Mouse (Mus musculus) c-Kit-positive CD71-negative TER-119-negative erythroid progenitor cells, embryonic 14.5 days (primary cell): ENCODE results near the gene Cdadc1.

ENCODE experiments used
- DNase-seq: peaks from one replicate; pipeline ENCODE4 v3.0.0-alpha.2; 2013; ENCODE audit warnings: low read depth

Cdadc1 gene

DNA sequence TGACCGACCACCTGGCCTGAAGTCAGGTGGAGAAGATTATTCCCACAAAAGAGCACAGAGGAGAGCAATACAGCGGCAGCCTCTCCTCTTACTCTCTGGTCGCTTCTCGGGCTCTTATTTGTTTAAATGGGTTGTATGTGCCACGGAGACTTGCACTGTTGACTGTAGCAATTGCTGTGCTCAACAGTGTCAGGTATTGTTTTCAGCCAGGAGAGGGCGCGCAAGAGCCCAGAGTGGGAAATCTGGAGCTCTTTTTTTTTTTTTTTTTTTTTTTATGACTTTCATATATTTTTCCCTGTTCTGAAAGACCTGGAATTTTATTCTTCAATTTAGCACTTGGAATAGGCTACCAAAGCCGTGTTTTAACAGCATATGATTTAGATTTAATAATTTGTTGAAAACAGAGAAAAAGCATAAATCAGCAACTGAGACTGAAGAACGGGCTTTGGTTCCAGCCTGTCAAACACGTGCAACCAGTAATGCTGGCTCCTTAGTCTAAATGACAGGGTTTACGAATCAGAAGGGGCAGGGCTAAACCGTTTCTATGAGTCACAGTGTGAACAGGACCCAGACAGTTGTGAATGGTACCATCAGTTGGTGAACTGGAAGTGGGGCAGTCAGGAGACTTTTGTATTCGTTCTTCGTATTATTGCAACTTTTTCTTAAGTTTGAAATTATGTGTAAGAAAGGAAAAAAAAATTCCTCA, 15.3 kb upstream of the Cdadc1 start:
- DNase-seq, result no peak

DNA sequence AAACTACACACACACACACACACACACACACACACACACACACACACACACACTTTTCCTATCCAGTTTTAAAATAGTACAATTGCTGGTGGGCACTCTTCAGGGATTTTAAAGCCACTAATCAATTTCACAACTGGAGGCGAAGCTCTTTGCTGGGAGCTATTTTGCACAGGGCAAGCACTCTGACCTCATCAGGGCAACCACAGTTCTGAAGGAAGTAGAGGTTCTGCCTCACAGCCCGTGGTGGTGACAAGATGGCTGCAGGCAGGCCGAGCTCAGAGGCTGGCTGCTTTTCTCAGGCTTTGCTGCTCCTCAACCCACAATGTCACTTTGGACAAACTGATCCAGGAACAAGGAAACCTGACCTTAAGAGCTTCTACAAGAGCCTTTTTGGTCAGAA, 9.3 kb upstream of the Cdadc1 start:
- DNase-seq, result no peak

DNA sequence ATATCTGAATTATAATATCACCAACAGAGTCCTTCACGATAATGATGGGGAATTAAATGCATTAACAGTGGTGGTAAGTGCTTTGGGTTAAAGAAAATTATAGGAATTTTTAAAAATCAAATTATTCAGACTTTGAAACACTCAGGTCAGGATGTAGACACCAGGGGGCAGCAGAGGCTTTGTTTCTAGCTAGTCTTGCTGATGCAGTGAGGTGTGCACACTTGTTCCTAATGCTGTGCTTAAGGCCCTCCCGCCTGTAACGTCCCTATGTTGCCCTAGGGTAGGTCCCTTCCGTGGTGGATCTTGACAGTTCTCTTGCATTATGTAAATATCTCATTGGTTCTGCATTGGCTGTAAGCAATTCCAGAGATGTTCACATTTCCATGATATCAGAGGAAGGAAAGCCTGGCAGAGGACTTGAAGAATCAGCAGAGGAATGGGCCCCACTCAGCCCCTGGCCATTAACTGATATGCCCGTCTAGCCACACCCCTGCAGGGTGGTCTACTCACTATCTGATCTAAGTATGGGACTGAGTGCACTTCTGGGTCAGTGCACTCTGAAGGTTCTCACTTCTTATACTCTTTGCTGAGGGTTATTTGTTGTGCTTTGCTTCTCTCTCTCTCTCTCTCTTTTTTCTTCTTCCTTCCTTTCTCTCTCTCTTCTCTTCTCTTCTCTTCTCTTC, 8.1 kb upstream of the Cdadc1 start:
- DNase-seq, result no peak

DNA sequence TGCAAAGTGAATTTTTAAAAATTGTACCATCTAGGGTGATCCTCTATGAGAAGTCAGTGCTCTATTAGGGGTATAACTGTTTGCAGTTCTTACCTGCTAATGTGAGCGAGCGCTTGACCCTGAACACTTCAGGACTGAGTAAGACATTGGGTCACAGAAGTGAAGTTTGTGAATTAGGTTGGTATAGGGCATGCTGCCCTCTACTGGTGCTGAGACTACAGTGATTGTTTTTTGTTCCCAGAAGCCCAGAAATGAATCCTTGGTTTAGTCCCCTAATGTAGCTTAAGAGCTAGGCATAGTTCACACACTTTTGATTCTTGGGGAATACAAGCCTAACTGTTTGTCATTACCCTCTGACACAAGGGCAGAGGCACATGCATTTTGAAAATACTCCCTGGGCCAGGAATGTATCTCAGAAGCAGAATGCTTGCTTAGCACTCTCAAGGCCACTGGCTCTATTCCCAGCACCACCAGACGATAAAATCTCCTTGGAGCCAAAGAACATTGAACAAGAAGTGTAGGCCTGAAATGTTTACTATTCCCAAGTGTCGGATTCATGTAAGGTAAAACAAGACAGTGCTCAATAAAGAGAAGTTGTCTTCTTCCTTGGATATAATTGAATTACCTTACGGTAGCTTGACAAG, 6.4 kb upstream of the Cdadc1 start:
- DNase-seq, result no peak

DNA sequence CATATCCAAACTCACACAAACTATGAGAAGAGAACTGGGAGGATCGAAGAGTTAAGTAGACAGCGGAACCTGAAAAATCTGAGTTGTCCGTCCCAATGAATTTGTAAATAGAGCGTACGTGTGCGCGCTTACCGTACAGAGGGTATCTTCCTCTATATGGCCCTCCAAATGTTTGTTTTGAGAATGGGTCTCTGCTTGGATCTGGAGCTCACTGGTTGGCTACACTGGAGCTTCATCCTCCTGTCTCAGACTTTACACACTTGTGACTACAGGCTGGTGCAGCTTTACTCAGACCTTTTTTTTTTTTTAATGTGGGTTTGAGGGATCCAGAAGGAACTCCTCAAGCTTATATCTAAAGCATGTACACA, 485 bp upstream of the Cdadc1 start:
- no peak for DNase-seq

DNA sequence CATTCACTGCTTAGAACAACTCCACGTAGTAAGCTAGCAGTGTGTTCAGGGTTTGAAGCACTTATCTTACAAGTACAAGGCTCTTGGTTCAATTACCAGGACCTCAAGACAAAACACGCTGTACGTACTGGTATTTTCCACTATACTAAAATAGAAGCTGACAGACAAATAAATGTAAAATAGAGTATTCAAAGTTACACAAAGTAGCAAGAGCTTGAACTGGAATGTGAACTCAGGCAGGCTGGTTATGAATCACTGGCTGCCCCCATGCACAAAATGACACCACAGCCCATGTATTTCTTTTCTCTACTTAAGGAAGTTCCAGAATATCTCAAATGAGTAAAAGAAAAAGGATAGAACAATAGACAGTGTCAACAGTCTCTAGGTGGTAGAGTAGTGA, 2.8 kb downstream of the Cdadc1 start:
- no peak for DNase-seq

DNA sequence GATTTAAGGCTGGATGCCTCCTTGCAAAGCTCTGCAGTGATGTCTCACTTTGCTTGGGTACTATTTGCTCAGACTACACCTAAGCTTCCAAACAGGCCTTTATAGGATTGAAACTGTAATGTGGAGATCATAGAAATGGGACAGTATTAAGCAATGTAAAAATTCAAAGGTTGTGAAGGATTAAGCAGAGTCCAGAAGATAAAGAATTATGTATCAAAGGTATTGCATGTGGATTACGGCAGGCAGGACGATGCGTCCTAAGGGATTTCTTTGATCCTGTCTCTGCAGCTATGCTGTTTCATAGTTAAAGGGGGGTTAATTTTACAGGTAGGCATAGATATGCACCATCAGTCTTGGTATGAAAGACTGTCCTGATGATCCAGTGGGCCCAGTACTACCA, 5.2 kb downstream of the Cdadc1 start:
- DNase-seq, result no peak

DNA sequence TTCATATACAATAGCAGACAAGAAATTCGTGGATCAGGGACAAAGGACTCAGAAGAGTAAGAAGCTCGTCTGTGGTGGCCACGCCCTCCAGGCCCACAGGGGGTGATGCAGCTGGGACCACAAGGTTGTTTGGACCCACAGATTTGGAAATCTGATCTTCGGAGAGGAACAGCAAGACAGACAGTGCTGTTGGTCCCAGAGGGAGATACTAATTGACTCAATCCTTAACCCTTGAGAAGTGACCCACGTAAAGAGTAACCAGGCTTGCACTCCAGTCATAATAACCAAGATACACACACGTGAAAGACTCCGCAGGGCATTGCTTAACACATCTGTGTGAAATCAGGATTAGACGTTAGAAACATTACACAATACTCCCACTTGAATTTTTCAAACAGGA, 5.9 kb downstream of the Cdadc1 start:
- no peak for DNase-seq

DNA sequence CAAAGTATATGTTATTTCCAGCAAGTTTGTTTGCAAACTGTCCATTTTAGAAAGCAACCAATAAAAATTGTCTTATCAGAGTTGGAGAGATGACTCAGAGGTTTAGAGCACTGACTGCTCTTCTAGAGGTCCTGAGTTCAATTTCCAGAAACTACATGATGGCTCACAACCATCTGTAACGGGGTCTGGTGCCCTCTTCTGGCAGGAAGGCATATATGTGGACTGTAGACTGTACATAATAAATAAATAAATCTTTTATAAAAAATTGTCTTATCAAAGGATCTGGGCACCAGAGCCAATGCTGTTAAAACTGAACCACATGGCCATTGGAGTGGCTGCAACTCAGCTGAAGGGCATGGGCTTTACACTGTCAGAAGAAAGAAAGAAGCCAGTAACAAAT, 7.1 kb downstream of the Cdadc1 start:
- no peak for DNase-seq

DNA sequence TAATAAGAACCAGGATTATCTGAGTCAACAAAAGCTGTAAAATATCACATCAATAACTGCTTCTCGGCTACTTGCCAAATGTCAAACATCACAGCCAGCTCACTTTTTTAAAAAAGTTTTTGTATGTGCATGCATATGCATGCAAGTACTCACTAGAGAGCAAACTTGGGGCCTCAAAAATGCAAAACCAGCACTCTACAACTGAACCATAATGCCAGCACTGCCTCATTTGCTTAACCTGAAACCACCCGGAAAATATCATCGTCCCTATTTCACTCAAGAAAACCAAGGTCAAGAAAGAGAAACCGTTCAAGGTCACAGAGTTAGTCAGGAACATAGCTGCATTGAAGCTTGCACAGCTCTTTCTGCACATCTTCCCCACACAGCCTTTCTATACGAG, 21.4 kb downstream of the Cdadc1 start:
- no peak for DNase-seq

DNA sequence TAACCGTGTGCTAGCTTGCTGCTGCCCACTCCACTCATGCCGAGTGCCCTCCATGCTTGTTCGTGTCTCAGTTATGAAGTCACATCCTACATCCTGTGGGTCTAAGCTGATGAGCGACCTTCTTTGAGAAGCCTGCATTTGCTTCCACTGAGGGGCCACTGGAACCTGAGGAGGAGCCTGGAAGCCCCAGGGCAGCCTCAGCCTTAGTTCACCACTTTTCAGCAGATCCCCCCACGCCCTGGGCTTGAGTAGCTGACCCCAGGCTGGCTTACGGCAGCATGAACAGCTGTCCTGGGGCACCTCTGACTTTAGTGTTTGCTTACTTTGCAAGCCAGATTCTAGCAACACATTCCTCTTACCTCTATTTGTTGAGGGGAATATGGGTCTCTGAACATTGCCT, 31.0 kb downstream of the Cdadc1 start:
- no peak for DNase-seq

DNA sequence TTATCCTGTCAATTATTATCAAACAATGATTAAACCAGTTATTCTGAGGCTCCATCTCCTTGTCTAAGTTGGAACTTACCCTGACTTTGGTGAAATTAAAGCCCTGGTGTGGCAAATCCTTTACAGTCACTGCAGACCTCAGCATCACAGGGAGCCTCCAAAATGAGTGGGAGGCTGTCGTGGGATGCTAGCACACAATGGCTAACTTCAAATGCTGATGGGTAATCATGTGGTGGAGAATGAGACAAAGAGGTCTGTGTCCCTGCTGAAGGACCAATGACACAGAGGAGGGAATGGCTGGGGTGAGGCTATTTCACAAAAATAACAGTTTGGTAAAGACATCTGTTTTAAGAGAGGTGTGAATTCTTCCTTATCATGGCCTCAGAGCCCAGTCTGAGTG, 39.9 kb downstream of the Cdadc1 start:
- no peak for DNase-seq

DNA sequence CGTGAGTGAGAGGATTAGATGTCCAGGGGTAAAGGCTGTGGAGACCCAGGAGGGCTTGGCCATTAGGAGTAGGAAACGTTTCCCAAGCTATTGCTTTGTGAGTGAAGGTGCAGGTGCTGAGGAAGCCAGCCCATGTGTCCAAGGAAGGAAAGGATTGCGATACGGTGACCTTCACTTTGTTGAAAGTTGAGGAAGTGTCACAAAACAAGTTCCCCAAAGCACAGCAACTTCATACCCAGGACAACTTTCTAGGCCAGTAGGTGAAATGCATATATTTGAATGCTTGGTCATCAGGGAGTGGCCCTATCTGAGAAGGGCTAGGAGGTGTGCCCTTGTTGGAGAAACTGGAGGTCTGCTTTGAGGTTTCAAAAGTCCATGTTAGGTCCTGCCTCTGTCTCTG, 40.7 kb downstream of the Cdadc1 start:
- DNase-seq, result no peak

DNA sequence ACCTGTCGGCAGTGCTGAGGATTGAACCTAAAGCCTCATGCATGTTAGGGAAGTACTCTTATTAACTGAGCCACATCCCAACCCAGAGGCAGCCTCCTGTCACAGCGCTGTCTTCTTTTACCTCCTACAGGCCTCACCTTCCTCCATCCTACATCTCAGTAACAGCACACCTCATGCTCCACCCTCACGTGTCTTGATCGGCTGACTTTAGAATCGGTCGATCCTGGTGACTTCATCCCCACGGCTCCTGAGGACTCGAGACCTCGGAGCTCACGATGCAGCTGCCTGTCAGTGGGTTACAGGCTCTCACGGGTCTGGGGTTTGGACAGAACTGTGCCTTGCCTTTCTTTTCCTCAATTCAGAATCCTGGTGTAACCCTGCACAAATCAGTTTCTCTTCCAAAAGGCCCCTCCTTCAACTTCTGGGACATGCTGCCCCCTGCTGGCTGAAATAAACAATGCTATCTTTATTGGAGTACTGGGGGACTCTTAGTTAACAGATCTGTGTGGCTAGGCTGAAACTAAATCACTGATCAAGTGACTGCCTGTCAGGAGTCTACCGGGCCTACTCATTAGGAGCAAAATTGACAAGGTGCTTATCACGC, 41.7 kb downstream of the Cdadc1 start:
- DNase-seq, result peak; percentile 63

DNA sequence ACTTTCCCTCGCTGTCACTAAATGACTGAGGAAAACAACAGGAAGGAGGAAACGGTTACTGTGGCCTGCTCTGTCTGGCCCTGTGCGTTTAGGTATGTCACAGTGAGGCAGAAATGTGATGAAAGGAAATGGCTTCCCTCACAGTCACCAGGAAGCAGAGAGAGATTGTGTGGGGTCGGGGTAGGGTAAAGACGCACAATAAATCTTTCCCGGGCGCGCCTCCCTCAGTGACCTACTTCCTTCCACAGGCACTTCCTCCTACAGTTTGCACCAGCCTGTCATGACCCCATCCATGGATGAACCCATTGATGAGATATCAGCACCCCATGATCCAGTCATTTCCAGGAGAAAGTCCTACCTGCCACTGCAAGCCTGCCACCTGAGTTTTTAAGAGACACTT, 42.7 kb downstream of the Cdadc1 start:
- no peak for DNase-seq

DNA sequence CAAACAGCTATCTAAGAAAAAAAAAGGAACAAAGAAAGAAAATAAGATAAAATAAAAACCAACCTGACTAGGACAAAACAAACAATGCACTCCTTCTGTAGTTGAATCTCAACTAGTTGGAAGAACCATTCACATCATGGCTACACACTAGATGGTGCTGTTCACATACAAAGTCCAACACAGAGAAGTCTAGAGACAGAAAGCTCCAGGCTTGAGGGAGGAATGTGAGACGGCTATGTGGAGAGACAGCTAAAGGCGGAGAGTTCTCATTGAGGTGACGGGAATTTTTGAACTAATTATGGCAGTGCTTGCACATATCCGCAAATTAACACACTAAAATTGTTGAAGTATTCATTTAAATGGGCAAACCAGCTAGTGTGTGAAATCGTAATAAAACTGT, 43.7 kb downstream of the Cdadc1 start:
- DNase-seq, result no peak

DNA sequence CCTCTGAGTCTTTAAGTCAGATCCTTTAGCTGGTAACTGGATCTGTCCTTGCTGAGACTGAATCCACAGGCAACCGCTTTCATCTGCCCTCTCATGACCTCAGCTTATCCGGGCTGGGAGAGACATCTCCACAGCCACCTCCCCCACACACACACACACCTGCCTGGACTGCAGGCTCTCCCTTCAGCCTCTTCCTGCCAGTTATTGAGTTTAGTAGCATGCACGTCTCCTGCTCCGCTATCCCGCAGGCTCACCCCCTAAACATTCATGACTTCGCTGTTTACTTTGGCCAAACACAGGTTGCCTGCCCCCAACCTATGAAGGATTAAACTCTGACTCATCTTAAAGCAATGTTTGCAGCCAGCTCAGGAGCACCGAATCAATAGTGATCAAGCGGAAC, 45.8 kb downstream of the Cdadc1 start:
- no peak for DNase-seq

DNA sequence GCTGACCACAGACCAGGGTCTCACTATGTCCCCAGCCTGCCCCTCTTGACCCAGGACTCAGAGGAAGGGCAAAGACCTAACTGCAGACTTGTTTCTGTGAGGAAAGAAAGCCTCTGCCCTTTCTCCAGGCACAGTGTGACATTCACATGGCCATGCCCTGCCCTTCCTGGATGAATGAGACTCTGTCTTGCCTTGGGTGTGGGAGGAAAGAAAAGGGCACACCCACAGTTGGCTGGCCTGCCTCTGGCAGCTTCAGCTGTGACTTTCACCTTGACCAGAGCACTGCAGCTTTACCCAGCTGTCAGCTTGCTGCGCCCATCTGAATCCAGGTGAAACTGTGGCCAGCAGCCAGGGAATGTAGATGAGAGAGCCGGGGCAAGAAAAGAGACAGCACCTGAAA, 46.9 kb downstream of the Cdadc1 start:
- no peak for DNase-seq

DNA sequence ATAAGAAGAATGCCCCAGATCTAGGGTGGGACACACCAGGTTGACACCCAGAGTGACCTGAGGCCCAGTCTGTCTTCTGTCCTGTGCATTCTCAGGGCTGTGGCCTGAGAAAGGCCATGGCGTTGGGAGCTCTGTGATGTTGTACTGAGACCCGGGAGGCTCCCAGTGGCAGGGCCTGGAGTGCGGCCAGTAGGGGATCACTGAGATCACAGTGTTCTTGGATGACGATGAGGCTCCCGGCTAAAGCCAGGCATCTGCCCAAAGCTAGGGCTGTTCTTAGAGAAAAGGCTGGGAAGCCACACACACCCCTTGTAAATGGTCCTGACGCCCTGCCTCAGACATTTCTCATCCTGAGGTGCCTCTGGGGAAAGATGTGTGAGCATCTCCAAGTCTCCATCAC, 48.7 kb downstream of the Cdadc1 start:
- DNase-seq, result no peak

DNA sequence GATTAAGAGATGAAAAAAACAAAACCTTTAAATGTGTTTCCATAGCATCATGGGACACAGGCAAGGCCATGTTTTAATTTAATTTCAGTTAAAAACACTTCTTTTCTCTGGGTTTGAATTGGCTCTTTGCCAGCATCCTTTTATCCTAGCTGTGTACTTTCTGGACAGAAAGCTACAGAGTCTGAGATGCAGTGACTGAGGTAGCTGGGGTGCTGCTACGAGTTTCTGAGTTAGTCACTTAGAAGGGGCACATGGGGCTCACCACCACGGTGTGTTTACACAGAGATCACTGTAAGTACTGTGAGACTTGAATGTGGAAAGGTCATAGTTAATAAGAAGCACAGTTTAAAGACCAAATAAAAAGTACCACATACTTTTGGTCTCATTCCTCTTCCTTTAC, 49.2 kb downstream of the Cdadc1 start:
- no peak for DNase-seq

DNA sequence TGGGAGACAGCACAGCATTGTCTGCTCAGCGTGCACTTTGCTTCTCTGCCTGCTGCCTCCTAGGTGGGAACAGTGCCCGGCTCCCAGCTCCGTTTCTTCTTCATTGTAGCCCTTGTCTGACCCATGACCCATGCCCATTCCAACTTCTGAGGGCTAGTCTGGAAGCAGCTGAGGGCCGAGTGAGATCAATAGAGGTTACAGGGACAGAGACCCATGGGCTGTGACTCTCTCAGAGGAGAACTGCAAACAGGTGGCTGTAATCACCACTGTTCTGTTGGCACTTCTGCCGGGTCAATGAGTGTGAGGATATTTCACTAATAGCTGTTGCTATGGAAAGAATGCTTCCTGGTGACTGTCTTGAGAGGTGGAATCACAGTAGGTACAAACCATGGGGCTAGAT, 50.2 kb downstream of the Cdadc1 start:
- no peak for DNase-seq

DNA sequence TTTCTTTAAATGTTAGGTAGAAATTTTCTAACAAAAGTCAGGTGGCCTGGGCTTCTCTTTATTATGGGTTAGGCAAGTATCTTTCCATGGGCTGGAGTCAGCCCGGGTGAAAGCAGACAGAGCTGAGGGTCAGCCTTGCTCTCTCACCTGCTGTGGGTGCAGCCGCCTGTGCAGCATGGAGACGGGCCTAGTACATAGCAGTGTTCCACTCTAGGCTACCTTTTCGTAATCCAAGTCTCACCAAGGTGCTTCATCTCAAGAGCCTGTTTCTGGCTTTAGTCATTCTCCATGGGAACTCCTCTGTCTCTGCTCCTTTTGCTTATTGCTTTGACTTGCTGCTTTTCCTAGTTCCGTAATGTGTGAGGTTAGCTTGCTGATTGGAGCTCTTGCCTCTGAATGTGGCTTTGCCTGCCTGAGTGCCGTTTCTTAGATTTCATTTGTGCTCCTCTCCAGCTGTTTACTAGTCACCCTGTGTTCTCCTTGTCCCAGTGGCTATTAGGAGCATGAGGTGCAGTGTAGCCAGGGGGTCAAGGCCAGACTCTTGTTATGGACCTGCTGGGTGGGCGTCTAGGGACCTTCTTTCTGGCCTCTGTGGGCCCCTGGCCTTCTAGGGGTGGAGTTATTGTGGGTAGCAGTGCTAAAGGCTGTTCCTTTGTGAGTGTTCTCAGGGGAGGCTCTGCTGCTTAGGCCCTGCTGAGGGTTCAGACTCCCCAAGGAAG, 51.4 kb downstream of the Cdadc1 start:
- DNase-seq, result no peak

DNA sequence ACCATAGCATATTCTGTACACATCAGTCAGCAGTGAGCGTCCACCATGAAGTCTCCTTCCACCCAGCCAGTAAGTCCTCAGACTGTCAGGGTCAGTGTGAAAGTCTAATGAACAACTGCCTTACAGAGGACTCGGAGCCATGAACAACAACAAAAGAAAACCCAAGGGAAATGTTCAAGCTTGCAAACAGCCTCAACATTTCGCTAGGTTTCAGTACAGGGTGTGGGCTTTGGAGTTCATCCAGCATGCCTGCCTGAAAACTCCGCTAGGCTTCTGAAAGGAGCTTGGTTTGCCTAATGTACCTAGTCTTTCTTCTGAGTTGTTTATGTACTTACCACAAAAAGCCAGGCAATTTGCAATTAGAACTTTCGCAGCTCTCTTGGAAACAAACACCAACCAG, 53.8 kb downstream of the Cdadc1 start:
- no peak for DNase-seq
